8 mouse cellular contexts compared by ENCODE assay signal in genomic region chrX:162760115-162760942, GRCm38 (mm10). TPM values are rescaled to one million over a fixed set of nuclear protein-coding genes. Genes with fewer than 3 reads are reported as not detected.
A peak's percentile ranks its signal among the peaks of the same experiment; 100 is the strongest.
DNase-seq lines count a peak whose midpoint lies in the region; ATAC-seq and TF ChIP-seq lines count a peak whose summit lies in the region.

Rbbp7 (plus strand) TSS chrX:162760402.

- no peaks in the 10 kb centered on the region for H3K9me3 ChIP-seq in embryonic facial prominence, embryonic 15.5 days (replicated peaks)
- no peaks in the 10 kb centered on the region for H3K9me3 ChIP-seq in kidney, embryonic 15.5 days (replicated peaks)

- DNase-seq in 416B (ENCODE audit: low read depth) (peak; percentile 92), liver (peak; percentile 94)
- DNase-seq in heart, adult 9 months (ENCODE audit: low spot score in 2 of 2) = peak; percentile 90 to 91
- peak; percentile 91 to 94 for DNase-seq in spleen, postnatal 4 days (ENCODE audit: low spot score in 2 of 2)

- no peak for TF ChIP-seq CTCF in bone marrow, adult 2 months (IDR thresholded peaks at IDR 0.05; ENCODE audit: control insufficient read depth, insufficient read depth, low read length)

- no peaks in the 10 kb centered on the region for H3K36me3 ChIP-seq in embryonic facial prominence, embryonic 15.5 days
- peaks cover 10% of the 10 kb centered on the region; the same call in 1 of the 2 replicates for H3K36me3 ChIP-seq in kidney, embryonic 15.5 days

- peak within 1 kb of the TSS; percentile 91 for H3K27ac ChIP-seq in bone marrow, adult 2 months (ENCODE audit: control insufficient read depth, insufficient read depth, low read depth, low read length, poor library complexity)
- peak within 1 kb of the TSS; percentile 97 for H3K27ac ChIP-seq in embryonic facial prominence, embryonic 15.5 days (replicated peaks)
- peak within 1 kb of the TSS; percentile 97 for H3K27ac ChIP-seq in kidney, embryonic 15.5 days

- H3K4me3 ChIP-seq in bone marrow, adult 2 months (replicated peaks; ENCODE audit: control insufficient read depth, low read depth, low read length) = peak within 1 kb of the TSS; percentile 81
- peak within 1 kb of the TSS; percentile 66 for H3K4me3 ChIP-seq in embryonic facial prominence, embryonic 15.5 days (replicated peaks)
- peak within 1 kb of the TSS; percentile 59 for H3K4me3 ChIP-seq in kidney, embryonic 15.5 days (replicated peaks)

- no peaks in the 10 kb centered on the region for H3K27me3 ChIP-seq in embryonic facial prominence, embryonic 15.5 days
- no peaks in the 10 kb centered on the region for H3K27me3 ChIP-seq in kidney, embryonic 15.5 days

- peak within 1 kb of the TSS; percentile 46 for H3K4me2 ChIP-seq in embryonic facial prominence, embryonic 15.5 days (replicated peaks)
- H3K4me2 ChIP-seq in kidney, embryonic 15.5 days = peak within 1 kb of the TSS; percentile 56

- H3K4me1 ChIP-seq in bone marrow, adult 2 months (ENCODE audit: control insufficient read depth, insufficient read depth, low read length) = no peaks in the 10 kb centered on the region
- peaks cover 4% of the 10 kb centered on the region; the same call in 1 of the 2 replicates for H3K4me1 ChIP-seq in embryonic facial prominence, embryonic 15.5 days
- peaks cover 10% of the 10 kb centered on the region; the same call in 1 of the 2 replicates for H3K4me1 ChIP-seq in kidney, embryonic 15.5 days

- 14% methylated on average over 62 of the region's 100 CpGs for WGBS in bone marrow, adult 2 months
- 24% methylated on average over 53 of the region's 100 CpGs for WGBS in embryonic facial prominence, embryonic 15.5 days
- WGBS in kidney, embryonic 15.5 days = 18% methylated on average over 74 of the region's 100 CpGs

- ATAC-seq in embryonic facial prominence, embryonic 15.5 days (ENCODE audit: insufficient number of reproducible peaks, low FRiP score, low TSS enrichment, low read depth) = peak; percentile 99
- ATAC-seq in kidney, embryonic 15.5 days (replicated peaks; ENCODE audit: low FRiP score) = peak; percentile 99
- peak; percentile 95 for ATAC-seq in monocyte, adult 5-6 weeks (replicated peaks; ENCODE audit: insufficient number of reproducible peaks, low FRiP score, low TSS enrichment, poor library complexity, severe bottlenecking)

- peak; percentile 76; the same call in 1 of the 2 replicates for TF ChIP-seq POLR2A in bone marrow, adult 2 months (IDR thresholded peaks at IDR 0.05; ENCODE audit: borderline replicate concordance, control insufficient read depth, low read depth, low read length)

- peak within 1 kb of the TSS; percentile 64 for H3K9ac ChIP-seq in embryonic facial prominence, embryonic 15.5 days
- H3K9ac ChIP-seq in kidney, embryonic 15.5 days = peak within 1 kb of the TSS; percentile 73

RNA-seq across cellular contexts. Expression of gene Rbbp7, which starts in this region (rescaled TPM):
- 47.7 and 69.5 TPM in 2 replicates for polyA plus RNA-seq in bone marrow, adult 2 months (2011; ENCODE audit: insufficient read depth, insufficient read length, low replicate concordance, missing spikeins)
- polyA plus RNA-seq in embryonic facial prominence, embryonic 15.5 days (2015; fragmentation: Nextera tagmentation; extraction: Ambion mirVana) = 425 and 436 TPM in 2 replicates
- 537 and 542 TPM in 2 replicates for polyA plus RNA-seq in kidney, embryonic 15.5 days (2015; fragmentation: Nextera tagmentation; extraction: Ambion mirVana)
- 77.8 to 130 TPM (median 129 TPM) in 3 replicates for total RNA-seq in monocyte, adult 5-6 weeks (2017)

Comparison
In these comparisons a context has a peak if more than half of its experiments do, and no peak if none do; other contexts are left out.
1. Peak in every context shown above with its lines: DNase-seq, ATAC-seq, H3K4me3 ChIP-seq and H3K27ac ChIP-seq.